In genomic region chr5:36489225-36489624, GRCm38 (mm10) we compare ENCODE assay signal across 8 mouse cellular contexts. TPM values are rescaled to one million over a fixed set of nuclear protein-coding genes. Genes with fewer than 3 reads are reported as not detected.
DNase-seq lines count a peak whose midpoint lies in the region; ATAC-seq lines count a peak whose summit lies in the region.

No protein-coding gene starts in this region.

- H3K4me2 ChIP-seq in heart, embryonic 11.5 days = no peak overlapping the region
- no peak overlapping the region for H3K4me2 ChIP-seq in midbrain, embryonic 11.5 days

- H3K4me1 ChIP-seq in heart, embryonic 11.5 days (ENCODE audit: control insufficient read depth, insufficient read depth, low read length) = peaks cover 9% of the 10 kb centered on the region
- peaks cover 8% of the 10 kb centered on the region for H3K4me1 ChIP-seq in midbrain, embryonic 11.5 days (ENCODE audit: control insufficient read depth, insufficient read depth, low read length)

- H3K9me3 ChIP-seq in heart, embryonic 11.5 days (replicated peaks; ENCODE audit: control insufficient read depth, low read length) = no peaks in the 10 kb centered on the region
- H3K9me3 ChIP-seq in midbrain, embryonic 11.5 days (ENCODE audit: control insufficient read depth, low read length) = no peaks in the 10 kb centered on the region; the same call in 1 of the 2 replicates

- DNase-seq in heart, postnatal 10 days = peak; percentile 39 to 60
- DNase-seq in 3T3-L1 (ENCODE audit: low read depth, low spot score) (peak; percentile 67), R1 (ENCODE audit: low read depth, low spot score) (peak; percentile 21)
- DNase-seq in kidney, postnatal 36 days = peak; percentile 50 to 81
- DNase-seq in thymus, postnatal 4 days = peak; percentile 59
- no peak for DNase-seq in left cerebral cortex, adult 18-20 months (ENCODE audit: low spot score in 2 of 2)
- DNase-seq in midbrain, embryonic 11.5 days (ENCODE audit: low spot score, missing footprints) = no peak

- WGBS in heart, embryonic 11.5 days (ENCODE audit: insufficient replicate concordance) = 42% methylated on average over 2 of the region's 2 CpGs
- 51% methylated on average over 2 of the region's 2 CpGs for WGBS in midbrain, embryonic 11.5 days

- intact Hi-C loops in heart, postnatal 10 days (cut with DNase I) = loop anchor here (1.0 kb wide), 1 partner anchor 25 kb away; the partner anchor contains the start of gene Grpel1

- no peak overlapping the region for H3K9ac ChIP-seq in heart, embryonic 11.5 days (ENCODE audit: low read depth, low read length)
- no peak overlapping the region for H3K9ac ChIP-seq in midbrain, embryonic 11.5 days (ENCODE audit: low read length)

- ATAC-seq in heart, embryonic 11.5 days (replicated peaks; ENCODE audit: insufficient number of reproducible peaks, low FRiP score, low TSS enrichment) = no peak
- ATAC-seq in midbrain, embryonic 11.5 days (ENCODE audit: low FRiP score) = no peak

- H3K27me3 ChIP-seq in heart, embryonic 11.5 days (ENCODE audit: control insufficient read depth, insufficient read depth, low read length) = peaks cover 10% of the 10 kb centered on the region
- H3K27me3 ChIP-seq in midbrain, embryonic 11.5 days (ENCODE audit: control insufficient read depth, insufficient read depth, low read length) = no peaks in the 10 kb centered on the region

- H3K36me3 ChIP-seq in heart, embryonic 11.5 days (ENCODE audit: control insufficient read depth, insufficient read depth, low read length) = peaks cover 14% of the 10 kb centered on the region; the same call in 1 of the 2 replicates
- no peaks in the 10 kb centered on the region; the same call in none of the 2 replicates for H3K36me3 ChIP-seq in midbrain, embryonic 11.5 days (ENCODE audit: control insufficient read depth, insufficient read depth, low read length)

- no peak overlapping the region for H3K4me3 ChIP-seq in heart, embryonic 11.5 days (ENCODE audit: low read depth, low read length)
- no peak overlapping the region for H3K4me3 ChIP-seq in midbrain, embryonic 11.5 days (ENCODE audit: low read depth, low read length)

- no peak overlapping the region for H3K27ac ChIP-seq in heart, embryonic 11.5 days (ENCODE audit: low read depth, low read length)
- H3K27ac ChIP-seq in midbrain, embryonic 11.5 days (ENCODE audit: low read depth, low read length) = no peak overlapping the region

RNA-seq across cellular contexts. Expression of gene Ccdc96, which starts 4.8 kb away (rescaled TPM):
- under 1 TPM; 0.14 to 0.22 TPM for total RNA-seq in heart, postnatal 10 days (2021)
- polyA plus RNA-seq in heart, embryonic 11.5 days (2014; fragmentation: Nextera tagmentation; extraction: Ambion mirVana) = 0.25 and 0.44 TPM in 2 replicates
- 1 to 10 TPM in 1 of 2 experiments, under 1 TPM in 1; 0.91 to 1.3 TPM for total RNA-seq in left cerebral cortex, adult 18-20 months (2021)
- 4.1 and 4.2 TPM in 2 replicates for polyA plus RNA-seq in midbrain, embryonic 11.5 days (2014; fragmentation: Nextera tagmentation; extraction: Ambion mirVana)

RNA-seq across cellular contexts. Expression of gene Tada2b, which starts 5.1 kb away (rescaled TPM):
- total RNA-seq in heart, postnatal 10 days (2021) = 10 to 100 TPM; 18.3 to 20.1 TPM
- 2.8 and 3.3 TPM in 2 replicates for polyA plus RNA-seq in heart, embryonic 11.5 days (2014; fragmentation: Nextera tagmentation; extraction: Ambion mirVana)
- total RNA-seq in left cerebral cortex, adult 18-20 months (2021) = 10 to 100 TPM; 31.5 to 33.8 TPM
- 3.7 and 4.6 TPM in 2 replicates for polyA plus RNA-seq in midbrain, embryonic 11.5 days (2014; fragmentation: Nextera tagmentation; extraction: Ambion mirVana)

RNA-seq across cellular contexts. Expression of gene Grpel1, which starts 24.4 kb away (rescaled TPM):
- 10 to 100 TPM; 60.6 to 62.4 TPM for total RNA-seq in heart, postnatal 10 days (2021)
- polyA plus RNA-seq in heart, embryonic 11.5 days (2014; fragmentation: Nextera tagmentation; extraction: Ambion mirVana) = 63.8 and 68.1 TPM in 2 replicates
- total RNA-seq in left cerebral cortex, adult 18-20 months (2021) = 10 to 100 TPM; 22.8 to 24.0 TPM
- polyA plus RNA-seq in midbrain, embryonic 11.5 days (2014; fragmentation: Nextera tagmentation; extraction: Ambion mirVana) = 58.0 and 58.5 TPM in 2 replicates

Comparison
In these comparisons a context has a peak if more than half of its experiments do, and no peak if none do; other contexts are left out.
1. DNase-seq: peak in heart, postnatal 10 days (2 of 2), 3T3-L1 (single experiment), R1 (single experiment), kidney, postnatal 36 days (2 of 2) and thymus, postnatal 4 days (single experiment); none in left cerebral cortex, adult 18-20 months (0 of 2) and midbrain, embryonic 11.5 days (single experiment).